Mouse (Mus musculus) olfactory bulb, adult 2 months (tissue): ENCODE data around the gene Ndufaf3. TPM values are rescaled to one million over a fixed set of nuclear protein-coding genes. Genes with fewer than 3 reads are reported as not detected.
A peak's percentile ranks its signal among the peaks of the same experiment; 100 is the strongest.
"Not testable (repeated sequence)": the region's sequence is repeated elsewhere in the genome, so short reads cannot be mapped to it uniquely, and the experiment has no call there.

Experiments
- H3K27ac ChIP-seq: fragments of 200-500 bp; 2 replicates; pipeline ENCODE4 v1.5.1; 2012; ENCODE audit warnings: low read depth, low read length; ENCODE audit not compliant: insufficient read depth
- H3K4me1 ChIP-seq: fragments of 200-500 bp; 2 replicates; pipeline ENCODE4 v1.6.1; 2012; ENCODE audit warnings: low read length; ENCODE audit not compliant: control insufficient read depth, insufficient read depth
- H3K4me3 ChIP-seq: fragments of 200-500 bp; 2 replicates; pipeline ENCODE4 v1.5.1; 2012; ENCODE audit warnings: mild to moderate bottlenecking, low read depth, low read length, moderate library complexity; ENCODE audit not compliant: insufficient read depth
- CTCF ChIP-seq: fragments of 200-500 bp; IDR thresholded peaks from 2 replicates; pipeline ENCODE4 v1.5.1; 2012; ENCODE audit warnings: low read depth, mild to moderate bottlenecking, low read length, moderate library complexity; ENCODE audit not compliant: insufficient read depth
- POLR2A ChIP-seq: fragments of 200-500 bp; IDR thresholded peaks from 2 replicates; pipeline ENCODE4 v1.6.1; 2012; ENCODE audit warnings: mild to moderate bottlenecking, low read depth, low read length, moderate library complexity; ENCODE audit not compliant: insufficient read depth
- WGBS: fragments of 180-500 bp; shearing (Covaris S2); methylation state at CpG from one replicate; pipeline ENCODE4 v1.1.7; 2018; 5-methylcytosine and 5-hydroxymethylcytosine counted together
- polyA plus RNA-seq: library from polyadenylated mRNA; stranded (reverse); fragments of >200 nt; gene quantifications from 2 replicates; pipeline ENCODE4 v1.2.4, GENCODE M21; 2012; ENCODE audit warnings: low replicate concordance; ENCODE audit not compliant: missing spikeins, insufficient read depth, insufficient read length

Gene Ndufaf3
- polyA plus RNA-seq: not detected in 2 replicates

DNA sequence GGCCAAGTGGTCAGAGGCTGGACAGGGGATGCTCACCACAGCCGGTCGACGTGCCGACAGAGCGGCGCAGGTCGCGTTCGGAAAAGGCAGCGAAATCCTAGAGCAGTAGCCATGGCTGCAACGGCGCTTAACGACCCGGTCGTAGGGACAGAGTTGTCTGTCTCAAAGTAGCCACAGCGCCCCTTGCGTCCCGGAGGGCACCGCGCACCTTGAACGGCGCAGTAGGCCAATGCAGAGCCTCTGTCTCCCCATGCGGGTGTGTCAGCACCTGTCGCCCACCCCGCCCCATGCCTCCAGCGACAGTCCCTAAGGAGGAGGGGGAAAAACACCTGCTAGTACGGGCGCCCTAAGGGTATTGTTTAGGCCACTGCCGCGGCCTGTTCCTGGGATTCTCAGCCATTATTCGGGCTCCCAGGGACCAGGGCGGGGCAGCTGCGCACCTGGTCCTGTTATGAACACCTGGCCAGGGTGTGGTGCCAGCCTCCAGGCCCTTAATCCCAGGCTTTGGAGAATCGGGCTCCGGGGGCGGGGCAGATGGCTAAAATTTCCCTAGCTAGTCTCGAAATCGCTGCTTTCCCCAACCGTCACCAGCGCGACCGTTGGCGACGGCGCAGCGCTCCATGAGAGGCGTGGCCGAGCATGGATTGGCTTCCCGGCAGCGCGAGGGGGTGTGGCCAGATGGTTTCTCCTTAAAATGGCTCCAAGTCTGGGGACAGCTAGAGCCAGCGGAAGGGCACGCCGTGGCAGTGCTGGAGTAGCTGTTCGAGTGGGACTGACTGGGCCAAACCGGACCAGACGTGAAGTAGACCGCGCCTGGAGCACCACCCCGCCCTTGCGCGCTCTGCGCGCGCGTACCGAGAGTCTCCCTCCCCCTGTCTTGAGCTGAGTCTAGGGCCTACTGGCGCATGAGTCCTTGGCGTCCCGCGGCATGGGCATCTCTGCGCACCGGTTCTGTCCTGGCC is at the start of gene Ndufaf3:
Ndufaf3 (minus strand) TSS at position 620 of the 962 bp plus-strand sequence.
- H3K4me1 ChIP-seq: peaks cover 34% of the 10 kb centered on the region
- peak within 1 kb of the TSS; percentile 86 for H3K4me3 ChIP-seq
- TF ChIP-seq CTCF: peak; percentile 87
- peak; percentile 94 for TF ChIP-seq POLR2A
- WGBS: under 1% methylated on average over 73 of the region's 73 CpGs
- peak within 1 kb of the TSS; percentile 85 for H3K27ac ChIP-seq

DNA sequence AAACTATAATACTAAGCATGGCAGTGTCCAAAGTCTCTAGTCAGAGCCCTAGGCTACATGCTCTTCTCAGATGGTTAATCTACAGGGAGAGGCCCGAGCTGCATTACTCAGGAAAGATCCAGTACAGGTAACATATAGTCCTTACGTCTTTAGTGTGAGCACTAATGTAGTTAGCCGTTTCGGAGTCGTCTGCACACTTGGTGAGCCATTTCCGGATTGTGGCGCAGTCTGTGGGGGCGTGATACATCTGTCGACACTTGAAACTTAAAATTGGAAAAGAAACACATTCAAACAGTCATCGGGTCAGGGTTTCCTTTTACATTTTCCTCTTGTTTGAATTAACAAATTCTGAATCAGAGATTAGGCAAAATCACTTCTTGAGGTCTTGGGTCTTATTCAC is 44.3 kb upstream of the Ndufaf3 start:
- no peak overlapping the region for H3K27ac ChIP-seq
- WGBS: 84% methylated on average over 10 of the region's 10 CpGs
- H3K4me3 ChIP-seq: no peak overlapping the region
- TF ChIP-seq CTCF (no peak), POLR2A (no peak)
- H3K4me1 ChIP-seq: no peaks in the 10 kb centered on the region

DNA sequence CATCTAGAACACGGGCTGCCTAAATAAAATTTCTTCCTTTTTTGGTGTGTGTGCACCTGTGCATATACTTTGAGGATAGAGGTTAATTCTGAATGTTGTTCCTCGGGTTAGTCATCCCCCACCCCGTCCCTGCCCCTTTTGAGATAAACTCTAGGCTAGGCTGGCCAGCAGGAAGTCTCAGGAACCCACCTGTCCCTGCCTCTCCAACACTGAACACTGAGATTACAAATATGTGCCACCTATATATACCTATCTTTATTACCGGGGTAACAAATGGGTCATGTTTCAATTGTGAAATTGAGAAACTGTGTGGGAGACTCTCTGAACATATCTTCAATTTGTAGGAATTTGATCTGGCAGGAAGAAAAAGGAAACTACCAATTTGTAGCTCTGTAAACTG is 41.7 kb upstream of the Ndufaf3 start:
- no peaks in the 10 kb centered on the region for H3K4me1 ChIP-seq

DNA sequence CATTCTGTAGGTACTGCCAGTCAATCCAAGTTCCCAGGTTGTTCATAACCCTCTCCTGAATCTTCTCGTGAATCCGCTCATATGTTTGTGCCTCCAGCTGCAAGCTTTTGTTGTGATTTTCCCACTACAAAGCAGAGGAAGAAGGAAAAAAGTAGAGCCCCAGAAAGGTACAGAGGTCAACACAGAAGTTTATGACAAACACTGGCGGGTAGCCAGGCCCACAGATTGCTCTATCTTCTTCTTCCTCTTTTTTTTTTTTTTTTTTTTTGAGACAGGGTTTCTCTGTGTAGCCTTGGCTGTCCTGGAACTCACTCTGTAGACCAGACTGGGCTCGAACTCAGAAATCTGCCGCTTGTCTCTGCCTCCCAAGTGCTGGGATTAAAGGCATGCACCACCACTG is 40.7 kb upstream of the Ndufaf3 start:
- not testable (repeated sequence) for H3K4me3 ChIP-seq, H3K4me1 ChIP-seq, H3K27ac ChIP-seq
- WGBS: 94% methylated on average over 5 of the region's 5 CpGs

More for the DNA sequence above, 41.7 kb upstream of the Ndufaf3 start:
- Histone ChIP-seq H3K4me3 (no peak overlapping the region), H3K27ac (no peak overlapping the region)
- WGBS: 88% methylated on average over 4 of the region's 4 CpGs
- TF ChIP-seq POLR2A (no peak), CTCF (no peak)

DNA sequence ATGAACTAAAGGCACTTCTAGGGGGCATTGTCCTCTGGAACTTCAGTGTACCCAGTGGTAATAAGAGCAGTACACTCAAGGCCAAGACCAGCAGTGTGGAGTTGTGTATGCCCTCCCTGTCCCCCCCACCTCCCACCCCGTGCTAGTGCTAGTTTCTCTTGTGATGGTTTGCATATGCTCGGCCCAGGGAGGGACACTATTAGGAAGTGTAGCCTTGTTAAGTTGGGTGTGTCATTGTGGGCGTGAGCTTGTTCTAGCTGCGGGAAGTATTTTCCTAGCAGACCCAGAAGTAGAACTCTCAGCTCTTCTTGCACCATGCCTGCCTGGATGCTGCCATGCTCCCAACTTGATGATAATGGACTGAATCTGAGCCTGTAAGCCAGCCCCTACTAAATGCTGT is 34.8 kb upstream of the Ndufaf3 start:
- 74% methylated on average over 4 of the region's 4 CpGs for WGBS
- Histone ChIP-seq H3K4me1 (no peaks in the 10 kb centered on the region), H3K4me3 (no peak overlapping the region), H3K27ac (no peak overlapping the region)
- TF ChIP-seq POLR2A (no peak), CTCF (no peak)

DNA sequence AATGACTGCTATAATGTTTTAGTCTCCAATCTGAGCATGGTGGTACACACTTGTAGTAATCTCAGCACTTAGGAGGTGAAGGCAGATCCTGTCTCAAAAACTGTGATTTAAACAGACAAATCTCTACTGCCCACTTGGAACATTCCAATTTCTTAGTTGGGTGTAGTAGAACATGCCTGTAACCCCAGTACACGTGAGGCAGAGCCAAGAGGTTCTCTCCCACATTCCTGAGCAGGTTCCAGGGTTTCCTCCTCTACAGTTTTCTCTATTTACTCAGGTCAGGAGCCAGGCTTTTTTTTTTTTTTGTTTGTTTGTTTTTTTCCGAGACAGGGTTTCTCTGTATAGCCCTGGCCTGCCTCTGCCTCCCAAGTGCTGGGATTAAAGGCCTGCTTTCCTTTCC is 32.8 kb upstream of the Ndufaf3 start:
- no peak overlapping the region for H3K4me3 ChIP-seq
- H3K27ac ChIP-seq: no peak overlapping the region
- TF ChIP-seq CTCF (no peak), POLR2A (no peak)
- 0 out of 2 replicates have a peak, but pooled peaks cover 2% of the 10 kb centered on the region for H3K4me1 ChIP-seq
- WGBS: 47% methylated on average over 2 of the region's 2 CpGs

DNA sequence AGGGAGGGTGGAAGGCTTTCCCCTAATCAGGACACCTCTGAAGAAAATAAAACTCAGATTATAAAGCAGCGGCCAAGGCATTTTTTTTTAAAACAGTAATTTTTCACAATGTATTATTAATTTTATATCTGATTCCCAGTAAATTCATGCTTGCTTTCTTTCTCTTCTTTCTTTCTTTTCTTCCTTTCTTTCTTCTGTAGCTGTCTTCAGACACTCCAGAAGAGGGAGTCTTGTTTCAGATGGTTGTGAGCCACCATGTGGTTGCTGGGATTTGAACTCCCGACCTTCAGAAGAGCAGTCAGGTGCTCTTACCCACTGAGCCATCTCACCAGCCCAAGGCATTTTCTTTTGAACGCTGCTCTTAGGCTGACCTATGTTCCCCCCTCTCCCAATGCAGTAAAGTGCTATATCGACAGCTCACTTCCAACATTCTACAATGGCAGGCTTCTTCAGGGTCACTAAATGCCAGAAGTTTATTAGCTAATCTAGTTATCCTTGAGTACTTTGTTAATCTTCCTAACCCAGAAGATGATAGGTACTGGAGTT is 31.9 kb upstream of the Ndufaf3 start:
- TF ChIP-seq POLR2A: no peak
- no peak for TF ChIP-seq CTCF
- Histone ChIP-seq H3K4me1 (0 out of 2 replicates have a peak, but pooled peaks cover 2% of the 10 kb centered on the region), H3K4me3 (no peak overlapping the region), H3K27ac (no peak overlapping the region)
- 75% methylated on average over 4 of the region's 4 CpGs for WGBS

DNA sequence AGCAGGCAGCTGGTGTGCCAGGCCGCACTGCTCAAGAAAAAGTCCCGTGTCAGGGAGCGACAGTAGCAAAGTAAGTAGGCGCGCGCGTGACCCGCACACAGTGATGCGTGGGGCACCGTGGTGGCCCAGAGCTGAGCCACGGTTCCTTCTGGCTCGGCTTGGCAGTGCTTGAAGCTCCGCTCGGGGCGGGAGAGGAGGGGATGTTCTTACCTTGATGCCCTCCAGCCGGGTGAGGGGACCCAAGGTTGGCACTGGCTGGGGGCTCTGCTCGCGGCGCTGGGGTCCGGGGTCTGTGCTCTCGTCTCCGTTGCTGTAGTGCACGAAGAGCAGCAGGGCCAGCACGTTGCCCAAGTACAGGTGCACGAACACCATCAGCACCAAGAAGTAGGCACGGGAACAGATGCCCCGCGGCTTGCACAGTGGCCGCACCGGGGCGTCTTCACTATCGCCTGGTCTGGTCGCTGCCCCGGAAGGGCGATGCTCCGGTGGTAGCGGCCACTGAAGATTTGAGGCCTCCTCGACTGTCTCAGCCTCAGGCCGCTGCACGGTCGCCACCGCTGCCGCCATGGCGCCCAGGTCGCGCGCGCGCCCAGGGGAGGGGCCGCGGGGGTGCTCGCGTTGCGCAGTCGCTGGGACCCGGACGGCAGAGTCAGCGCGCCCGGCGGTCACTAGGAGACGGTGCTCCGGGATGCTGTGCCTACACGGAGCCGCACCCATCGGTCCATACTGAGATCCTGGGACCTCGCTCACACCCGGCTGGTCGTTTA is 29.9 kb upstream of the Ndufaf3 start, which contains the start of gene P4htm:
P4htm (minus strand) TSS at position 670 of the 767 bp plus-strand sequence.
- peak within 1 kb of the TSS; percentile 76 for H3K27ac ChIP-seq

More for the DNA sequence above, 29.9 kb upstream of the Ndufaf3 start, which contains the start of gene P4htm:
- WGBS: under 1% methylated on average over 69 of the region's 69 CpGs
- Histone ChIP-seq H3K4me1 (0 out of 2 replicates have a peak, but pooled peaks cover 2% of the 10 kb centered on the region), H3K4me3 (peak within 1 kb of the TSS; percentile 65)
- TF ChIP-seq POLR2A (peak; percentile 78), CTCF (no peak)
